Mouse (Mus musculus) common myeloid progenitor, adult 5-6 weeks (primary cell): ENCODE data around the gene Ppid. TPM values are rescaled to one million over a fixed set of nuclear protein-coding genes. Genes with fewer than 3 reads are reported as not detected.
"Not testable (repeated sequence)": the region's sequence is repeated elsewhere in the genome, so short reads cannot be mapped to it uniquely, and the experiment has no call there.

Experiments
- ATAC-seq: replicated peaks from 2 replicates; pipeline ENCODE4 v1.8.0; 2016; ENCODE audit warnings: low read depth, mild to moderate bottlenecking, moderate TSS enrichment, inconsistent platforms; ENCODE audit not compliant: poor library complexity, severe bottlenecking
- total RNA-seq: library from RNA; stranded (forward); fragments of 200-1000, 187-1606 nt; gene quantifications from 2 replicates; pipeline ENCODE4 v1.2.3, GENCODE M21; 2017

Ppid gene
- total RNA-seq, 1 experiment from 2014 or later = 348 TPM

- ATAC-seq = no peak
Observed at GRCm38 (mm10) chr3:79568629-79569350, 22.4 kb upstream of the Ppid start.

- ATAC-seq = no peak
Observed at GRCm38 (mm10) chr3:79569351-79569681, 21.8 kb upstream of the Ppid start.

GRCm38 (mm10) chr3:79572399-79572798, 18.7 kb upstream of the Ppid start:
- peak; percentile 28 for ATAC-seq

GRCm38 (mm10) chr3:79573376-79573775, 17.8 kb upstream of the Ppid start:
- ATAC-seq = not testable (repeated sequence)

GRCm38 (mm10) chr3:79574336-79574735, 16.8 kb upstream of the Ppid start:
- ATAC-seq = peak; percentile 84

- ATAC-seq = no peak
Observed at GRCm38 (mm10) chr3:79575576-79576467, 15.3 kb upstream of the Ppid start.

GRCm38 (mm10) chr3:79576468-79576816, 14.7 kb upstream of the Ppid start:
- no peak for ATAC-seq

- no peak for ATAC-seq
Observed at GRCm38 (mm10) chr3:79576865-79577264, 14.3 kb upstream of the Ppid start.

- ATAC-seq = no peak
Observed at GRCm38 (mm10) chr3:79577606-79578005, 13.5 kb upstream of the Ppid start.

GRCm38 (mm10) chr3:79578164-79578563, 13.0 kb upstream of the Ppid start:
- no peak for ATAC-seq

- peak; percentile 75 for ATAC-seq
Observed at GRCm38 (mm10) chr3:79579891-79580575, 11.1 kb upstream of the Ppid start.

- peak; percentile 92 for ATAC-seq
Observed at GRCm38 (mm10) chr3:79586804-79587203, 4.3 kb upstream of the Ppid start.

- ATAC-seq = no peak
Observed at GRCm38 (mm10) chr3:79589671-79590070, 1.5 kb upstream of the Ppid start.

- ATAC-seq = peak; percentile 7; the same call in 1 of the 2 replicates
Observed at GRCm38 (mm10) chr3:79591793-79592471, 790 bp downstream of the Ppid start.

- no peak for ATAC-seq
Observed at GRCm38 (mm10) chr3:79595468-79595867, 4.3 kb downstream of the Ppid start.

GRCm38 (mm10) chr3:79609886-79610285, 18.7 kb downstream of the Ppid start:
- no peak for ATAC-seq

GRCm38 (mm10) chr3:79627484-79628181, 36.5 kb downstream of the Ppid start:
- ATAC-seq = peak; percentile 22

GRCm38 (mm10) chr3:79628182-79628560, 37.0 kb downstream of the Ppid start:
- peak; percentile 4 for ATAC-seq

GRCm38 (mm10) chr3:79628561-79629415, 37.6 kb downstream of the Ppid start, which contains the start of gene 4930579G24Rik:
Gene 4930579G24Rik (plus strand): TSS chr3:79629079.
- ATAC-seq = peak; percentile 93
